Mouse (Mus musculus): ENCODE results near the gene Dclk1. TPM values are rescaled to one million over a fixed set of nuclear protein-coding genes. Genes with fewer than 3 reads are reported as not detected.

Dclk1 gene
- polyA plus RNA-seq, 1 experiment from 2014 or later, result 24.5 TPM

DNA sequence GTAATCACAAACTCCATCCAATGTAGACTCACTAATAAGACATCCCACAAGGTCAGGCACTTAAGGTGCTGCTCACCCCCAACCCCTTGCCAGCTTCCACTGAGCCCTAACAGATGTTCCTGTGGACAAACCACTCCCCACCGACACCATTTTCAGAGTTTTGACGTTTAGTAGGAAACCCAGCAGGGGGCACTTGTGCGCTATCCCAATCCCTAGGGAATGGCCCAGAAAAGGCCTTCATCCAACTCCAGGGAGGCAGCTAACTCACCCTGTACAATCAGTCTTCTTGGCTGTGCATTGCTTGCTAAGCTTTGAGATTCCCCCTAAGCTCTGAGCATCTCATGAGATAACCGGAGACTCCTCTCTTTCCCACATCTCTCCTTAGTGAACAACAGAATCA lies 331.8 kb downstream of the Dclk1 start:
- 48% methylated on average over 4 of the region's 4 CpGs for WGBS
- H3K36me3 ChIP-seq (ENCODE audit: control insufficient read depth, insufficient read depth, low read length), result no peaks in the 10 kb centered on the region
- H3K4me1 ChIP-seq (ENCODE audit: control insufficient read depth, insufficient read depth, low read length), result no peaks in the 10 kb centered on the region
- H3K9me3 ChIP-seq (ENCODE audit: control insufficient read depth, low read length), result no peaks in the 10 kb centered on the region
- H3K4me2 ChIP-seq (replicated peaks; ENCODE audit: low read depth, low read length), result no peak overlapping the region
- no peak overlapping the region for H3K9ac ChIP-seq (ENCODE audit: low read depth, low read length)
- ATAC-seq (ENCODE audit: low FRiP score, low TSS enrichment), result no peak
- no peak overlapping the region for H3K4me3 ChIP-seq (ENCODE audit: low read length)
- no peak overlapping the region for H3K27ac ChIP-seq (ENCODE audit: low read depth, low read length)
- H3K27me3 ChIP-seq (ENCODE audit: control insufficient read depth, insufficient read depth, low read length), result no peaks in the 10 kb centered on the region

DNA sequence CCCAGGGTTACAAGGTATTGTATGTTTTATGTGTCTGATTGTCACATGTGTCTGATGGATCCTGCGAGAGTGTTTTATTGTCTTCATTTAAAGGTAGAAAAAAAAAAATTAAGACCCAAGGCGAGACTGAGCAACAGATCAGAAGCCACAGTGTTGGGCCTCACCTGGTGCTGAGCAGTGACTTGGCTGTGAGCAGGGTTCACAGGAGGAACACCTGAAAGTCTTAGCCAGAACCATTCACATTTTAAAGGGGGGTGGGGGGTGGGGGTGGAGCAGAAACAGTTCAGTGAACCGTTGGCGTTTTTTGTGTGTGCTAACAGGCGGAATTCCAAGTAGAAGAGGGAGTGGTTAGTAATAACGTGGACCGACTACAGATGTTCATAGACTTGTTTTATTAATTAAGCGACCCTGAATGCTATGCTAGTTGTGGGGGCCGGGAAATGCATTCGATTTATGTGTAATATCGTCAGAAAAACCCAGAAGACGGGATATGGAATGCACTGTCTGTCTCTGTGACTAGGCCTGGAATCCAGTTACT lies 345.3 kb downstream of the Dclk1 start:
- H3K27ac ChIP-seq (ENCODE audit: low read depth, low read length), result no peak overlapping the region; the same call in 1 of the 2 replicates
- peak overlapping the region; percentile 13 for H3K4me2 ChIP-seq (replicated peaks; ENCODE audit: low read depth, low read length)
- peaks cover 12% of the 10 kb centered on the region; the same call in 1 of the 2 replicates for H3K4me1 ChIP-seq (ENCODE audit: control insufficient read depth, insufficient read depth, low read length)
- H3K9ac ChIP-seq (ENCODE audit: low read depth, low read length), result no peak overlapping the region
- H3K4me3 ChIP-seq (ENCODE audit: low read length), result no peak overlapping the region
- no peaks in the 10 kb centered on the region for H3K27me3 ChIP-seq (ENCODE audit: control insufficient read depth, insufficient read depth, low read length)
- H3K36me3 ChIP-seq (ENCODE audit: control insufficient read depth, insufficient read depth, low read length), result no peaks in the 10 kb centered on the region
- H3K9me3 ChIP-seq (ENCODE audit: control insufficient read depth, low read length), result no peaks in the 10 kb centered on the region
- WGBS, result 23% methylated on average over 12 of the region's 12 CpGs
- peak; percentile 56; the same call in 1 of the 2 replicates for ATAC-seq (ENCODE audit: low FRiP score, low TSS enrichment)

DNA sequence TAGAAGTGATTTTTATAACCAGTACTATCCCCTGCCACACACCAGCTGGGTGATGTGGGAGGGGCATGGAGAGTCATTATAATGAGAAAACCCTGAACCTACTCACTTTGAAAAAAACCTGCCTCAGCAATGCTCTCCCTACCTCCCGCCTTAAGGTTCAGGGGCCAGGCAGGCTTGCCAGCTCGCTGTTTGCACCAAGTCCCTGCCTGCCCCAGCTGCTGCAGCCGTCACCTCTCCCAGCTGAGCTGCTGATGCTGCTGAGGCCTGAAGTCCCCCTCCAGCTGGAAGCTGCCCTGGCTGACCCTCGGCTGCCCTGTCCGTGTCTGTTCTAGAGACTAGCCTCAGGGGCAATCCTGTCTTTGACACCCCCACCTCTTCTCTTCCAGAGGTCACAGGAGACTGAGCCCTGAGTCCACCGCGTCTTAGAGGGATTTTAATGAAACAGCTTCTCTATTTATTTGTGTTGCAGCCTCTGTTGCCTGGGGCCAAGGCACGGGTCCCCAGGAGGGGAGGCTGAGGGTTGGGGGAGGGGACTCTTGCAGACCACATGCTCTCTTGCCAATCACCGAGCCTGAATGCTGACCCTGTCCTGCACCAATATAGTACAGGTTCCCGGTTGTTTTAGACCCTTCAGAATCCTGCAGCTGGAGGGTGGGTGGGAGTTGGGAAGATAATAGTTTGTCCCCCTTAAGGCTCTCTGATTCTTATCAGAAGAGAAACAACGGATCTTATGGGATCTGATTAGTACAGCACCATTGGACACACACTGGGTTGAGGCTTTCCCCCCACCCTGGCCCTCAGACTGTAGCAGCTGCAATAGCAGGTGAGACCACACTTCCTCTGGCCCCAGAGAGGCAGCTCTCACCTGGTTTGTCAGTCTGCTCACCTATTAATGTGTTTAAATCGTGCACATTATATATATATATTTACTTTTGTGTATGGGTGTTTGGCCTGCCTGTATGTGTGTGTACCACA lies 346.1 kb downstream of the Dclk1 start:
- no peaks in the 10 kb centered on the region for H3K36me3 ChIP-seq (ENCODE audit: control insufficient read depth, insufficient read depth, low read length)
- no peaks in the 10 kb centered on the region for H3K27me3 ChIP-seq (ENCODE audit: control insufficient read depth, insufficient read depth, low read length)
- no peak overlapping the region for H3K4me3 ChIP-seq (ENCODE audit: low read length)
- peak overlapping the region; percentile 13 for H3K4me2 ChIP-seq (replicated peaks; ENCODE audit: low read depth, low read length)
- H3K9me3 ChIP-seq (ENCODE audit: control insufficient read depth, low read length), result no peaks in the 10 kb centered on the region
- ATAC-seq (ENCODE audit: low FRiP score, low TSS enrichment), result peak; percentile 89
- no peak overlapping the region for H3K9ac ChIP-seq (ENCODE audit: low read depth, low read length)
- peaks cover 12% of the 10 kb centered on the region; the same call in 1 of the 2 replicates for H3K4me1 ChIP-seq (ENCODE audit: control insufficient read depth, insufficient read depth, low read length)
- peak overlapping the region; percentile 56; the same call in 1 of the 2 replicates for H3K27ac ChIP-seq (ENCODE audit: low read depth, low read length)
- WGBS, result 8% methylated on average over 12 of the region's 12 CpGs

Other genes starting within 250 kb of the Dclk1 start
- 1.6 and 2.1 TPM in 2 replicates for gene Ccna1, start 186.9 kb upstream of the Dclk1 start, polyA plus RNA-seq (2014; fragmentation: Nextera tagmentation; extraction: Ambion mirVana)
- 33.4 and 49.6 TPM in 2 replicates for gene Spg20, start 130.3 kb upstream of the Dclk1 start, polyA plus RNA-seq (2014; fragmentation: Nextera tagmentation; extraction: Ambion mirVana)
- gene Ccdc169, start 105.0 kb upstream of the Dclk1 start, polyA plus RNA-seq (2014; fragmentation: Nextera tagmentation; extraction: Ambion mirVana), result not detected in 2 replicates
- gene Sohlh2, start 60.3 kb upstream of the Dclk1 start, polyA plus RNA-seq (2014; fragmentation: Nextera tagmentation; extraction: Ambion mirVana), result not detected in 2 replicates
- not detected in 2 replicates for gene Gm21954, start 229.8 kb downstream of the Dclk1 start, polyA plus RNA-seq (2014; fragmentation: Nextera tagmentation; extraction: Ambion mirVana)